Mouse (Mus musculus) erythroblast, embryonic 14.5 days (primary cell): ENCODE data around the gene Cfap43.

Experiments
- GATA1 ChIP-seq: IDR thresholded peaks from 2 replicates; pipeline ENCODE4 v1.6.1; 2012; ENCODE audit warnings: low read length, inconsistent platforms, mixed read lengths
- TAL1 ChIP-seq: IDR thresholded peaks from 3 replicates; pipeline ENCODE4 v1.6.1; 2012; ENCODE audit warnings: low read length, inconsistent platforms, mixed read lengths

- TF ChIP-seq TAL1 (no peak), GATA1 (no peak)
Observed at GRCm38 (mm10) chr19:47905081-47905480, 14.0 kb downstream of the Cfap43 start.
